Mouse (Mus musculus) liver, embryonic 11.5 days (tissue): Measurements from ENCODE around the gene Nomo1. TPM values are rescaled to one million over a fixed set of nuclear protein-coding genes. Genes with fewer than 3 reads are reported as not detected.

ENCODE experiments used
- ATAC-seq: fragments of 200-750 bp; cut with Nextera tagmentation; replicated peaks from 2 replicates; pipeline ENCODE4 v1.8.0; 2017; ENCODE audit warnings: moderate number of reproducible peaks, mild to moderate bottlenecking, moderate TSS enrichment, moderate library complexity; ENCODE audit not compliant: low FRiP score
- DNase-seq: peaks from one replicate; pipeline ENCODE4 v3.0.0-alpha.2; 2017; ENCODE audit warnings: low spot score
- H3K27ac ChIP-seq: fragments of 300-500 bp; sonication (generic); 2 replicates; pipeline ENCODE4 v1.5.1; 2014; ENCODE audit warnings: mild to moderate bottlenecking, low read depth, low read length, control low read depth
- H3K27me3 ChIP-seq: fragments of 300-500 bp; sonication (generic); replicated peaks from 2 replicates; pipeline ENCODE4 v1.6.1; 2014; ENCODE audit warnings: low read length, mixed read lengths; ENCODE audit not compliant: control insufficient read depth, insufficient read depth
- H3K36me3 ChIP-seq: fragments of 300-500 bp; sonication (generic); 2 replicates; pipeline ENCODE4 v1.6.1; 2014; ENCODE audit warnings: mild to moderate bottlenecking, low read length, moderate library complexity, mixed read lengths; ENCODE audit not compliant: control insufficient read depth, insufficient read depth
- H3K4me1 ChIP-seq: fragments of 300-500 bp; sonication (generic); replicated peaks from 2 replicates; pipeline ENCODE4 v1.6.1; 2014; ENCODE audit warnings: low read length, mixed read lengths; ENCODE audit not compliant: control insufficient read depth, insufficient read depth
- H3K4me2 ChIP-seq: fragments of 300-500 bp; sonication (generic); 2 replicates; pipeline ENCODE4 v1.6.1; 2014; ENCODE audit warnings: mild to moderate bottlenecking, control low read depth, moderate library complexity
- H3K4me3 ChIP-seq: fragments of 300-500 bp; sonication (generic); 2 replicates; pipeline ENCODE4 v1.5.1; 2014; ENCODE audit warnings: low read depth, low read length, control low read depth
- H3K9ac ChIP-seq: fragments of 300-500 bp; sonication (generic); 2 replicates; pipeline ENCODE4 v1.6.1; 2014; ENCODE audit warnings: low read depth, low read length, control low read depth
- H3K9me3 ChIP-seq: fragments of 300-500 bp; sonication (generic); 2 replicates; pipeline ENCODE4 v1.6.1; 2016; ENCODE audit warnings: low read length, inconsistent platforms, mixed read lengths; ENCODE audit not compliant: control insufficient read depth
- WGBS: fragments of 180-500 bp; shearing (Covaris S2); extraction: QIAGEN DNeasy Blood & Tissue Kit; methylation state at CpG from one replicate; pipeline ENCODE4 v1.1.7; 2014; 5-methylcytosine and 5-hydroxymethylcytosine counted together
- polyA plus RNA-seq: library from polyadenylated mRNA; unstranded; fragments of >200 nt; fragmentation: Nextera tagmentation; extraction: Ambion mirVana; gene quantifications from 2 replicates; pipeline ENCODE4 v1.2.1, GENCODE M21; 2014

Gene Nomo1
- polyA plus RNA-seq, 1 experiment from 2014 or later: 45.5 TPM

DNA sequence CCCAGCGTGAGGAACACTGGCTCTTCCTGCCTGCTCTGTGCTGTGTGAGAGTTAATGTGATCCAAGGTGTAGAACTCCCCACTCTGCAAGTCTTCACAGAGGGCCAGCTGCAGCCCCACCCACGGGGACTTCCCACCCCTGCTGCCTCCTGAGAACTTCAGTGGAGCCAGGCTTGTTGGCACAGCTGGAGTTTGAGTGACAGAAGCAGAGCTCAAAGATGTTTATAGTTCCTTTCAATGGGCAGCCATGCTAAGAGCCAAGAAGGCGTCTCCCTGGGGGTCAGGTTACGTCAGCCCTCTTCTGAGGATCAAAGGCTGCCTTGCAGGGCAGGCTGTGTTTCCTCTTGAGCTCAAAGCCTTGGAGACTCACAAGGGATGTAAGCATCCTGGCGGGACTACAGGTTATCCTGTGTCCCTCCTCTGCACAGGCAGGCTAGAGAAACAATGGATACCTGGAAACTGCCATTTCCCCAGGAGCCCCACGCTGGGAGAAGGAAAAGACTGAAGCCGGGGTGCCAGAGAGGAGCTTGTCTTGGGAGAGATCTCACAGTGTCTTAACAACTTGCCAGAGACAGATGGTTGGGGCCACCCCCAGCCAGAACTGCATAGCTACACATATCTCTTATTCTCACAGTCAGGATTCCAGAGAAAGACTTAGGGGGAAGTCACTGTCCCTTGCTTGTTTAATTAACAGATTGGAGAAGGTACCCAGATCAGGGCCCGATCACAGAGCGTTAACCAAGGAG is 20.1 kb upstream of the Nomo1 start:
- no peaks in the 10 kb centered on the region; the same call in 1 of the 2 replicates for H3K4me1 ChIP-seq
- H3K4me3 ChIP-seq: no peak overlapping the region
- no peak overlapping the region for H3K4me2 ChIP-seq
- 37% methylated on average over 9 of the region's 9 CpGs for WGBS
- no peak overlapping the region for H3K9ac ChIP-seq
- no peak overlapping the region for H3K27ac ChIP-seq
- peaks cover 1% of the 10 kb centered on the region; the same call in 1 of the 2 replicates for H3K27me3 ChIP-seq
- ATAC-seq (no peak), DNase-seq (no peak)
- H3K9me3 ChIP-seq: no peaks in the 10 kb centered on the region
- H3K36me3 ChIP-seq: no peaks in the 10 kb centered on the region

DNA sequence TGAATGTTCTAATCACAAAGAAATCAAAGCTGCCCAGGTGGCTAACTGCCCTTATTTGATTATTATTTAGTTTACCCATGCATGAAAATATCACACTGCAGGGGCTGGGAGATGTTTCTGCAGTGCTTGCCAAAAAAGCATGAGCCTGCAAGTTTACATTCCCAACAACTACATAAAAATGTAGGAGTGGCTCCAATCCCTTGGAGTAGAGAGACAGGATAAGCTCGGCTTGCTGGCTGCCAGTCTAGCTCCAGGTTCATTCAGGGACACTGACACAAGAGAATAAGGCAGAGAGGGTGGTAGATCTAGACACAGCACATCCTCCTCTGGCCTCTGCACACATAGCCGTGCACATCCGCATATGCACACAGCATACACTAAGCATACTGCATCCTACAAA is 13.9 kb upstream of the Nomo1 start:
- Histone ChIP-seq H3K27me3 (no peaks in the 10 kb centered on the region), H3K4me3 (no peak overlapping the region), H3K9me3 (no peaks in the 10 kb centered on the region), H3K4me2 (no peak overlapping the region), H3K9ac (no peak overlapping the region), H3K4me1 (no peaks in the 10 kb centered on the region), H3K27ac (no peak overlapping the region), H3K36me3 (no peaks in the 10 kb centered on the region)
- ATAC-seq (no peak), DNase-seq (no peak)
- 67% methylated on average over 3 of the region's 3 CpGs for WGBS

DNA sequence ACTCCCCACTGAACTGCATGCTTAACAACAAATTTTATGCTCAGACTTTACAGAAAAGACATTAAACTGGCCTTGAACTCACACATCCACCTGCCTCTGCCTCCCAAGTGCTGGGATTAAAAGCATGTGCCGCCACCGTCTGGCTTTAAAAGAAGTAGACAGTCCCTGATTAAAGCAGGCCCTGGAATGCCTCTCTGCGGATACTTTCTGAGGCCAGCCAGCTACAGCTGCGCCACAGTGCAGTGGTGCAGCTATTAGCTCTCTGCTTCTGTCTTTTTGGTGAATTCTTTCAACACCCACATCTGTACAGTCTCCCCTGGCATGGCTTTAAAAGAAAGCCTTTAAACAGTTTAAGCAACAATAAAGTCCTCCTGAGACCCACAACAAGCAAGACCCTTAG is 11.5 kb upstream of the Nomo1 start:
- Histone ChIP-seq H3K4me3 (no peak overlapping the region), H3K36me3 (no peaks in the 10 kb centered on the region), H3K9me3 (no peaks in the 10 kb centered on the region), H3K4me1 (no peaks in the 10 kb centered on the region), H3K27ac (no peak overlapping the region), H3K9ac (no peak overlapping the region), H3K4me2 (no peak overlapping the region), H3K27me3 (no peaks in the 10 kb centered on the region)
- ATAC-seq: no peak
- 64% methylated on average over 4 of the region's 4 CpGs for WGBS
- DNase-seq: no peak

DNA sequence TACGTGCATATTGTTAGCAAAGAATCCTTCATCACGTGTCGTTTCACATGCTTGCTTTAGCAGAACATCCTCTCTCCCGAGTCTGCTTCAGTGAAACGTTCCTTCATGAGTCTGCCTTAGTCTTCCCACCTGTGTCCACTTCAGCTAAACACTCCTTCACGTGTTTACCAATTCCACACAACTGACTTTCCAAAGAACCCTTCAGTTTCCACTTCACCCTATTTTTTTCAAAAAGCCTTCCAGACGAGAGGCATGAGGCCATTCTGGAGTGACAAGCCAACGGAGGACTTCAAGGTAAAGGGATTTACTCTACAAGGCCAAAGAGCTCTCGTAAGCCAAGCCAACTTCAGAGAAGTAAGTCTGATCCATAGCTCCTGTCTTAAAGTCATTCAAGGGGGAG is 8.1 kb upstream of the Nomo1 start:
- Histone ChIP-seq H3K4me2 (no peak overlapping the region), H3K4me1 (no peaks in the 10 kb centered on the region; the same call in none of the 2 replicates), H3K27me3 (no peaks in the 10 kb centered on the region), H3K4me3 (no peak overlapping the region), H3K9me3 (no peaks in the 10 kb centered on the region), H3K36me3 (no peaks in the 10 kb centered on the region), H3K9ac (no peak overlapping the region), H3K27ac (no peak overlapping the region)
- WGBS: 74% methylated on average over 9 of the region's 9 CpGs
- no peak for ATAC-seq
- no peak for DNase-seq

DNA sequence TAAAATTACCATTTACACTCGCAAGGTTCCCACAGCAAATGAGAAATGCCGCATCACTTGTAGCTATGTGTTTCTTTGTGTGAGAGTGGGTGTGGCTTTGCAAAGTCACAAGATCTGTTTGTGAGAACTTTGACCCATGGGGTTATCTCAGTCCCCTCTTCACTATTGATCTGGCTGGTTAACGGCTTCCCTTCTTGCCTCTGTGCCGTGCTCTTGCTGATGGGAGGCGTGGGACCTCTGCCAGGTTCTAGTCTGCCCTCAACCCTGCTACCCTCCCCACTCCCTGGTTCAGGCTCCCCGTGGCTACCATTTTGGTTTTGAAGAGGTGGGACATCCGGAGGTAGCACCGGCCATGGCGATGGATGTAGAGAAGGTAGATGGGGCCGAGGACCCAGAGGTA is 4.8 kb upstream of the Nomo1 start:
- Histone ChIP-seq H3K27ac (no peak overlapping the region), H3K27me3 (no peaks in the 10 kb centered on the region), H3K36me3 (no peaks in the 10 kb centered on the region), H3K4me2 (peak overlapping the region; percentile 21; the same call in 1 of the 2 replicates), H3K4me1 (peaks cover 11% of the 10 kb centered on the region), H3K4me3 (no peak overlapping the region), H3K9me3 (no peaks in the 10 kb centered on the region), H3K9ac (no peak overlapping the region)
- WGBS: 76% methylated on average over 10 of the region's 10 CpGs
- no peak for DNase-seq
- no peak for ATAC-seq

DNA sequence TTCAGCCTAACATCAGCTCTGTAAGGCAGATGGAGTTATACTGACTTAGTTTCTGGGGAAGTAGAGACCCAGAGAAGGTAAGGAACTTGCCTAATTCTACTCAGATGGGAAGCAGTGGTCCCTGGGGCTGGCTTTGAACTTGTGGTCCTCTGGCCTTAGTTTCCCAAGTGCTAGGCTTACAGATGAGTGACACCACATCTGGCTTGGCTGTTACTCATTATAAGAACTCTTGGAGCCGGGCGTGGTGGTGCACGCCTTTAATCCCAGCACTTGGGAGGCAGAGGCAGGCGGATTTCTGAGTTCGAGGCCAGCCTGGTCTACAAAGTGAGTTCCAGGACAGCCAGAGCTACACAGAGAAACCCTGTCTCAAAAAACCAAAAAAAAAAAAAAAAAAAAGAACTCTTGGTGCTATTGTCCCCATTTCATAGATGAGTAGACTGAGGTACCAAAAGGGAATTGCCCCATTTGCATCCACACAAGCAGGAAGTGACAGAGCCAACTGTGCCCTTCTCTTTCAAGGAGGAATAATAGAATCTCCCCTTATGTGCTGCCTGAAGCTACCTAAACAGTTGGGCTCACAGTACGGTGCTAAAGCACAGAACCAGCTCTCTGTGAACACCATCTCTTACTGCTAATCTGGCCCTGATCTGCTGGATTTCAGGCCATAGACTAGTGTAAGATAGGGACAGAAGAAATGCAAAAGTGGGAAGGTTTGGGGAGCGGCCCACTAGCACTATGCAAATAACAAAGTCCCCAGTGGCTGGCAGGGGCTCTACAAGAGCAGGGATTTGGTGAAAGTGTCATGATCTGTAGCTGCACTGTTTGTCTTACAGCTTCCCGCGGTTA is 4.0 kb upstream of the Nomo1 start:
- Histone ChIP-seq H3K4me2 (peak overlapping the region; percentile 21), H3K4me1 (peaks cover 15% of the 10 kb centered on the region), H3K9me3 (no peaks in the 10 kb centered on the region), H3K27ac (peak overlapping the region; percentile 77), H3K9ac (no peak overlapping the region), H3K27me3 (no peaks in the 10 kb centered on the region), H3K36me3 (no peaks in the 10 kb centered on the region), H3K4me3 (no peak overlapping the region)
- ATAC-seq: no peak
- DNase-seq: no peak
- 64% methylated on average over 9 of the region's 9 CpGs for WGBS

DNA sequence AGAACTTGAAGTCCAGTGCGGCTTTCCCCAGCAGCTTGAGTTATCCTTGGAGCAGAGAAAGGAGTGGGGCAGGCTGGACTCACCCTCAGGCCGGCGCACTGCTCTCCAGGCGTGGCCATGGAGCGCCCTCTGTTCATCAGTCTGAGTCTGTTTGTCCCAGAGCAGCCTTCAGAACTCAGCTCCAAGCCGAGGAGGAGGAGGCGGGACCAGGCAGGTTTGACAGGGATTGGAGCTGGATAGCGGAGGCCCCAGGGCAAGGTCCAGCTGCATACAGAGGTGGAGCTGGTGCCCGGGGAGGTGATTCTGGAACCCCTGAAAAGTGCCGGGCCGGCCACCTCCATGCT is 3.4 kb upstream of the Nomo1 start, which contains the start of gene Abcc6:
TSS of gene Abcc6 (minus strand) at position 158 of the 344 bp plus-strand sequence.
- no peaks in the 10 kb centered on the region for H3K36me3 ChIP-seq
- H3K9ac ChIP-seq: no peak within 1 kb of the TSS
- no peak; the same call in 1 of the 2 replicates for ATAC-seq
- no peak within 1 kb of the TSS for H3K4me3 ChIP-seq
- 22% methylated on average over 11 of the region's 11 CpGs for WGBS
- H3K4me1 ChIP-seq: peaks cover 20% of the 10 kb centered on the region
- H3K9me3 ChIP-seq: no peaks in the 10 kb centered on the region
- peak within 1 kb of the TSS; percentile 21 for H3K4me2 ChIP-seq
- H3K27me3 ChIP-seq: no peaks in the 10 kb centered on the region
- peak; percentile 54 for DNase-seq
- peak within 1 kb of the TSS; percentile 77 for H3K27ac ChIP-seq

DNA sequence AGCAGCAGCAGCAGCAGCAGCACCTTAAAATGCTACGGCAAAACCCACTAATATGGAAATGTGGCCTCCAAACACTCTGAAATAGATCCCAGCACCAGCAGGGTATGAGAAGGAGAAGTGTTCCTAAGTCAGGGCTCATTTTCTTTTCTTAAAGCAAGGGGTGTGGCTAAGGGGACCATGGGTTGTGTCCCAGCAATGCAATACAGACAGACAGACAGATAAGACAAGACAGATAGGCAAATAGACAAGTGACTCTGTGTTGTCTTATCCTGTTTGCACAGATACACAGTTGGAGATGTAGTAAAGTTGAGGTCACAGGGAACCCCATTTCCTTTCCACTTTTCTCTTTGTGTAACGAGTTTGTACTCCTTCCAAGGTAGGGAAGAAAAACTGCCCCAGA is 2.4 kb upstream of the Nomo1 start:
- Histone ChIP-seq H3K4me2 (peak overlapping the region; percentile 16), H3K4me1 (peaks cover 29% of the 10 kb centered on the region), H3K9ac (no peak overlapping the region), H3K36me3 (no peaks in the 10 kb centered on the region), H3K9me3 (no peaks in the 10 kb centered on the region), H3K4me3 (no peak overlapping the region), H3K27me3 (no peaks in the 10 kb centered on the region), H3K27ac (peak overlapping the region; percentile 47; the same call in 1 of the 2 replicates)
- ATAC-seq: 0 out of 2 replicates have a peak, but pooled peaks have one; percentile 22
- DNase-seq: no peak
- WGBS: 49% methylated on average over 2 of the region's 2 CpGs
